Mouse (Mus musculus): Measurements from ENCODE around the gene Gm28557.

GRCm38 (mm10) chr13:67062427-67062826 is 46.0 kb downstream of the Gm28557 start:
- TF ChIP-seq EP300 (optimal IDR thresholded peaks at IDR 0.05) (no peak), CTCF (IDR thresholded peaks at IDR 0.05; ENCODE audit: low read depth) (no peak)
